ENCODE assay signal across 20 mouse cellular contexts in the genomic region with DNA sequence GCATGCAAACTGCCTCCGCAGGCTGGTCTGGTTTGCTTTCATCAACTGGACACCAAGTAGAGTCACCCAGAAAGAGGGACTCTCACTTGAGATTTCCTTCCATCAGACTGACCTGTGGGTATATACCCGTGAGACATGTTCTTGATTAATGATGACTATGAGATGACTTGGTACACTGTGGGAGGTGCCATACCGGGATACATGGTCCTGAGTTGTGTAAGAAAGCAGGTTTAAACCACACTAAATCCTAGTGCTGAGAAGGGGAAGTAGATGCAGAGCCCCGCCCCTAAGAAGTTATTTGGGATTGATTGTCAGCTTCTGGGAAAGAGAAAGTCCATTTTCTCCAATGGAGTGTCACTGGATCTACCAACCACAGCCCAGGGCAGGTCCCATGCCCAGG.
"Had no signal": no experiment of that assay in that cellular context is flagged by ENCODE, and none has a peak within 500 bp of the region (broad histone marks: within the 10 kb centered on the region; RNA-seq: fewer than 3 reads in every experiment).

No protein-coding gene starts in this region.

- H3K4me2 ChIP-seq: lung, embryonic 15.5 days; midbrain, embryonic 11.5 days; midbrain, embryonic 13.5 days; midbrain, embryonic 15.5 days; neural tube, embryonic 12.5 days had no signal

- H3K4me3 ChIP-seq: lung, embryonic 15.5 days; megakaryocyte, embryonic 14.5 days; midbrain, embryonic 13.5 days; midbrain, embryonic 15.5 days; neural tube, embryonic 12.5 days had no signal

- H3K4me1 ChIP-seq: lung, embryonic 15.5 days; megakaryocyte, embryonic 14.5 days; midbrain, embryonic 13.5 days; midbrain, embryonic 15.5 days; neural tube, embryonic 12.5 days had no signal

- H3K9me3 ChIP-seq: lung, embryonic 15.5 days; megakaryocyte, embryonic 14.5 days; midbrain, embryonic 13.5 days; midbrain, embryonic 15.5 days; neural tube, embryonic 12.5 days had no signal

- ATAC-seq: liver, postnatal 0 days; lung, postnatal 0 days; midbrain, embryonic 13.5 days; midbrain, embryonic 15.5 days had no signal

- H3K27me3 ChIP-seq: lung, embryonic 15.5 days; midbrain, embryonic 13.5 days; midbrain, embryonic 15.5 days; neural tube, embryonic 12.5 days had no signal

- DNase-seq: liver, postnatal 0 days; lung, adult 2 months; lung, postnatal 14 days; lung, postnatal 36 days; retina, postnatal 1 day; right cerebral cortex, adult 18-20 months; right cerebral cortex, postnatal 25 days; right cerebral cortex, postnatal 4 days; spleen, adult 18-20 months; thymus, adult 18-20 months; thymus, postnatal 14 days; thymus, postnatal 36 days had no signal

- H3K9ac ChIP-seq: liver, postnatal 0 days; lung, embryonic 15.5 days; midbrain, embryonic 13.5 days; midbrain, embryonic 15.5 days; neural tube, embryonic 12.5 days had no signal

- H3K27ac ChIP-seq: lung, embryonic 15.5 days; macrophage; midbrain, embryonic 13.5 days; midbrain, embryonic 15.5 days; neural tube, embryonic 12.5 days had no signal

- H3K36me3 ChIP-seq: lung, embryonic 15.5 days; midbrain, embryonic 13.5 days; midbrain, embryonic 15.5 days; neural tube, embryonic 12.5 days had no signal
